Mouse (Mus musculus) midbrain, embryonic 14.5 days (tissue): ENCODE data around the gene Ifi35. TPM values are rescaled to one million over a fixed set of nuclear protein-coding genes. Genes with fewer than 3 reads are reported as not detected.

Experiments
- ATAC-seq: fragments of 200-750 bp; cut with Nextera tagmentation; 2 replicates; pipeline ENCODE4 v1.8.0; 2017; ENCODE audit warnings: moderate number of reproducible peaks, moderate library complexity; ENCODE audit not compliant: low FRiP score, low TSS enrichment
- DNase-seq: peaks from one replicate; pipeline ENCODE4 v3.0.0-alpha.2; 2015
- H3K27ac ChIP-seq: fragments of 300-500 bp; sonication (generic); replicated peaks from 2 replicates; pipeline ENCODE4 v1.5.1; 2014; ENCODE audit warnings: mild to moderate bottlenecking, low read depth, low read length, moderate library complexity
- H3K27me3 ChIP-seq: fragments of 300-500 bp; sonication (generic); 2 replicates; pipeline ENCODE4 v1.6.1; 2014; ENCODE audit warnings: low read length, control low read depth, mixed read lengths; ENCODE audit not compliant: control insufficient read depth, insufficient read depth
- H3K36me3 ChIP-seq: fragments of 300-500 bp; sonication (generic); 2 replicates; pipeline ENCODE4 v1.6.1; 2014; ENCODE audit warnings: low read length, control low read depth; ENCODE audit not compliant: control insufficient read depth, insufficient read depth
- H3K4me1 ChIP-seq: fragments of 300-500 bp; sonication (generic); 2 replicates; pipeline ENCODE4 v1.6.1; 2014; ENCODE audit warnings: mild to moderate bottlenecking, antibody characterized with exemption, low read length, control low read depth; ENCODE audit not compliant: control insufficient read depth, insufficient read depth
- H3K4me2 ChIP-seq: fragments of 300-500 bp; sonication (generic); 2 replicates; pipeline ENCODE4 v1.6.1; 2014; ENCODE audit warnings: mild to moderate bottlenecking, low read length, moderate library complexity
- H3K4me3 ChIP-seq: fragments of 300-500 bp; sonication (generic); replicated peaks from 2 replicates; pipeline ENCODE4 v1.5.1; 2014; ENCODE audit warnings: low read depth, low read length
- H3K9ac ChIP-seq: fragments of 300-500 bp; sonication (generic); replicated peaks from 2 replicates; pipeline ENCODE4 v1.6.1; 2014; ENCODE audit warnings: mild to moderate bottlenecking, low read length, moderate library complexity
- H3K9me3 ChIP-seq: fragments of 300-500 bp; sonication (generic); 2 replicates; pipeline ENCODE4 v1.6.1; 2016; ENCODE audit warnings: low read length, control low read depth, mixed read lengths; ENCODE audit not compliant: control insufficient read depth
- WGBS: fragments of 180-500 bp; shearing (Covaris S2); extraction: QIAGEN DNeasy Blood & Tissue Kit; methylation state at CpG from one replicate; pipeline ENCODE4 v1.1.7; 2014; 5-methylcytosine and 5-hydroxymethylcytosine counted together
- microRNA-seq: library from miRNA; unstranded; fragments of <30 nt; microRNA quantifications from one replicate; pipeline ENCODE4, GENCODE M21; 2016
- polyA plus RNA-seq: library from polyadenylated mRNA; unstranded; fragments of >200 nt; fragmentation: Nextera tagmentation; extraction: Ambion mirVana; gene quantifications from 2 replicates; pipeline ENCODE4 v1.2.1, GENCODE M21; 2014

Ifi35 gene
- polyA plus RNA-seq, 1 experiment from 2014 or later, result 5.9 TPM

DNA sequence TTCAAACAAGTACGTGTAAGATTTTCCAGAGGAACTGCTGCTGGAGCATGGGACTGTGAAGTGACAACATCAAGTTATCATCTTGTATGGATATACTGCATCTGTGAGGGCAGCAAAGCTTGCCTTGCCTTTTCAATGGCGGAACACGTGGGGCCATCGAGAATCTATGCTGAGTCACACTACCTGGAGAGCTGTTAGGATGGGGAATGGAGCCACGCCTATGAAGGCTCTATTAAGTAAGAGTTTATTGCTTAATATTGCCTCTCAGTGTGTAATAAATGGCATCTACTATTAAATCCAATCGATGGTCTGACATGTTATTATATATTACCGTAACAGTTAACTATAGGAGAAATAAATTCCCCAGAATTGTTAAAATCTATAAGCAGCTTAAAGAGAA is 58.9 kb downstream of the Ifi35 start:
- Histone ChIP-seq H3K9me3 (no peaks in the 10 kb centered on the region), H3K27ac (no peak overlapping the region), H3K36me3 (peaks cover 4% of the 10 kb centered on the region), H3K4me3 (no peak overlapping the region), H3K4me1 (no peaks in the 10 kb centered on the region), H3K4me2 (no peak overlapping the region), H3K27me3 (no peaks in the 10 kb centered on the region), H3K9ac (no peak overlapping the region)
- ATAC-seq (no peak), DNase-seq (no peak)
- 97% methylated on average over 7 of the region's 7 CpGs for WGBS

Small RNA genes within 50 kb of the gene (microRNA-seq; reads per million reads assigned to microRNA genes)
- not detected for gene Mir6929

Other genes with a start within 250 kb of the Ifi35 start
- 25.1 and 25.6 TPM in 2 replicates for gene Ezh1, start 221.9 kb upstream of the Ifi35 start, polyA plus RNA-seq
- gene Ramp2, start 202.4 kb upstream of the Ifi35 start, polyA plus RNA-seq, result 59.7 and 84.0 TPM in 2 replicates
- gene Vps25, start 194.7 kb upstream of the Ifi35 start, polyA plus RNA-seq, result 111 and 134 TPM in 2 replicates
- 4.3 and 5.3 TPM in 2 replicates for gene Wnk4, start 187.8 kb upstream of the Ifi35 start, polyA plus RNA-seq
- gene Cntd1, start 169.4 kb upstream of the Ifi35 start, polyA plus RNA-seq, result 0.38 and 0.55 TPM in 2 replicates
- gene Coa3, start 169.3 kb upstream of the Ifi35 start, polyA plus RNA-seq, result 221 and 243 TPM in 2 replicates
- gene Becn1, start 146.1 kb upstream of the Ifi35 start, polyA plus RNA-seq, result 148 and 193 TPM in 2 replicates
- 101 and 103 TPM in 2 replicates for gene Psme3, start 132.2 kb upstream of the Ifi35 start, polyA plus RNA-seq
- gene Aoc2, start 123.3 kb upstream of the Ifi35 start, polyA plus RNA-seq, result 1.3 and 1.7 TPM in 2 replicates
- gene Aoc3, start 117.8 kb upstream of the Ifi35 start, polyA plus RNA-seq, result 0.04 TPM in 1 of 2 replicates, not detected in the other
- not detected in 2 replicates for gene G6pc, start 80.8 kb upstream of the Ifi35 start, polyA plus RNA-seq
- gene Aarsd1, start 30.8 kb upstream of the Ifi35 start, polyA plus RNA-seq, result 90.7 and 101 TPM in 2 replicates
- 7.5 and 7.6 TPM in 2 replicates for gene Gm27029, start 23.6 kb upstream of the Ifi35 start, polyA plus RNA-seq
- gene Rundc1, start 23.3 kb upstream of the Ifi35 start, polyA plus RNA-seq, result 21.1 and 23.1 TPM in 2 replicates
- 1.1 TPM in 2 replicates for gene Ptges3l, start 23.1 kb upstream of the Ifi35 start, polyA plus RNA-seq
- gene Rpl27, start 6.1 kb upstream of the Ifi35 start, polyA plus RNA-seq, result 301 and 329 TPM in 2 replicates
- gene Rnd2, start 16.6 kb downstream of the Ifi35 start, polyA plus RNA-seq, result 58.6 and 72.6 TPM in 2 replicates
- 99.9 and 129 TPM in 2 replicates for gene Vat1, start 17.8 kb downstream of the Ifi35 start, polyA plus RNA-seq
- gene Brca1, start 103.5 kb downstream of the Ifi35 start, polyA plus RNA-seq, result 1.6 and 4.1 TPM in 2 replicates
- gene Nbr1, start 103.7 kb downstream of the Ifi35 start, polyA plus RNA-seq, result 69.2 and 101 TPM in 2 replicates
- 1.2 and 3.5 TPM in 2 replicates for gene Tmem106a, start 133.8 kb downstream of the Ifi35 start, polyA plus RNA-seq
- not detected in 2 replicates for gene Gm11634, start 150.8 kb downstream of the Ifi35 start, polyA plus RNA-seq
- gene Rdm1, start 178.8 kb downstream of the Ifi35 start, polyA plus RNA-seq, result 13.2 and 14.0 TPM in 2 replicates
- 3.9 and 4.5 TPM in 2 replicates for gene Arl4d, start 217.1 kb downstream of the Ifi35 start, polyA plus RNA-seq